Mouse (Mus musculus) stomach, postnatal 0 days (tissue): ENCODE data around the gene Olfr1234.

Source experiments
- CTCF ChIP-seq: IDR thresholded peaks from 2 replicates; pipeline ENCODE4 v1.5.1; 2016; ENCODE audit warnings: antibody characterized with exemption, low read depth, mild to moderate bottlenecking, moderate library complexity
- EP300 ChIP-seq: optimal IDR thresholded peaks from 2 replicates; pipeline ENCODE3; 2016; ENCODE audit warnings: antibody characterized with exemption

DNA sequence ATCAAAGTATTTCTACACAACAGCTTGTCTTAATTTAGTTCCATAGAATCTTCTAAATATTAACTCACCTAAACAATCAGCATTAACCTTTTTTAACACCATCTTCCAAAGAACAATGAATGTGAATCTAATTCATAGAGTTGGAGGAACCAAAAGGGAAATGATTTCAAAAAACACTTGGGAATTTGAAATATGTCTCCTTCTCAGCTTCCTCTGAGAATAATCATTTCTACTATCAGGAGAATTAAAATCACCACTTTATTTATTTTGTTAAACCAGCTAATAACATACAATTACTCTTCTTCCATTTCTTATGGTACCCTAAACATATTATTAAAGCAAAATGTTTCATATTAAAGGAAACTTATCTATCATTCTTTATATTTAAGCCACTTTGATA lies 22.4 kb downstream of the Olfr1234 start, which contains the start of gene Olfr1233:
- TF ChIP-seq CTCF, result no peak
- TF ChIP-seq EP300, result no peak
